Mouse (Mus musculus): Measurements from ENCODE around the gene Slc35e3.

Slc35e3 gene

DNA sequence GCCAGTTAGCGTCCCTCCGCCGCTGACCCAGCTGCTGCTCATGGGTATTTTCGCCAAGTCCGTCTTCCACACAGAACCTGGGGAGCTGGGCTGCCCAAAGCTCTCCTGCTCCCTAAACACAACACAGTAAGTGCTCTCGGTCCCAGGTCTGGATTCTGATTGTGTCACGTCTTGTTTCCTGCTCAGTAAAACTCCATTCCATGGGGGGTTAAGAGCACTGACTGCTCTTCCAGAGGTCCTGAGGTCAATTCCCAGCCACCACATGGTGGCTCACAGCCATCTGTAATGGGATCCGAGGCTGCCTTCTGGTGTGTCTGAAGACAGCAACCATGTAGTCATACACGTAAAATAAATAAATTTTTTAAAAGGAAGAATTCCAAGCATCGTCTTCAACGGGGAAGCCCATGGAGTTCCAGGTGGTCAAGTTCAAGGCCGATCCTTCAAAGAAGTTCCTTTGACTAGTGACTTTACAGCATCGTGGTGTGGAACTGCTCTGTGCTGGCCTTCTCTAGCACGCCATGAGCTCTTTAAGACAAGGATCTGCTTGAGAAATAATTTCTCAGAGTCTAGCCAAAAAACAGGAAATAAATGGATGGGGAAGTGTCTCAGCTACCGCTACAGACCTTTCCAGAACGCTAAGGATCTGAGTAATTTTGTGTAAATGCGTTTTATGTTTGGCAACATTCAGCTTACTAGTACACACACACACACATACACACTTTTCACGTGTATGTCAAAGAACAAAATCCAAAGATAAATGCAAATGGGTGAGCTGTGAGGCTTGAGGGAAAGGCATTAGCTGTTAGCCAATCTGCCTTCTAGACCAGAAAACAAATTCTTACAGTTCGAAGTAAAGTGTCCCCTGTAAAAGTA is 61.6 kb downstream of the Slc35e3 start:
- no peak for DNase-seq (ENCODE audit: low spot score in 2 of 2)

- DNase-seq (ENCODE audit: low spot score in 2 of 2): no peak
These were observed 62.5 kb downstream of the Slc35e3 start for GRCm38 (mm10) chr10:117683734-117684037.
